Mouse (Mus musculus) urinary bladder, postnatal 14 days (tissue): Measurements from ENCODE around the gene Eid3.
A peak's percentile ranks its signal among the peaks of the same experiment; 100 is the strongest.

Experiments
- DNase-seq: peaks from one replicate; pipeline ENCODE4 v3.0.0; 2021; ENCODE audit warnings: low spot score

The Eid3 gene

DNA sequence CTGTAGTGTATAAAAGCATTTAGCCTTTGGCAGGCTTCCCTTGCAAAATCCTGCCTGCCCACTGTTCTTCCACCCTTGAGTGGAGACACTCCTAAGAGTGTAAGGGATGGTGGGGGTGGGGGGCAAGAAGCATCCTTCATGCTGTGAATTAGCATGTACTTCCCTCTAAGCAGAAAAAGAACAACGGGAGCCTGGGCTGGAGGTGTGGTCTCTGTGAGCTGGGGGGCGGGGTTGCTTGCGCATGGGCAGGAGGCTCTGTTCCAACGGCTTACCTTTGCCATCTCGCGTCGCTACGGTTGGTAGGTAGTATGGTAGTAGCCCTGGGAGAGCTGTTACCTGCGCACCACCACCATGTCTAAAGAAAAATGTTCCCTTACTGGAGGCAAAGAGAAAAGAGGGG, at the start of gene Eid3:
Gene Eid3 (plus strand): TSS at position 271 of the 400 bp plus-strand sequence.
- DNase-seq, result no peak

GRCm38 (mm10) chr10:82817514-82817913, 48.9 kb upstream of the Eid3 start:
- DNase-seq, result no peak

- no peak for DNase-seq
These were observed 48.5 kb upstream of the Eid3 start for GRCm38 (mm10) chr10:82817936-82818335.

DNA sequence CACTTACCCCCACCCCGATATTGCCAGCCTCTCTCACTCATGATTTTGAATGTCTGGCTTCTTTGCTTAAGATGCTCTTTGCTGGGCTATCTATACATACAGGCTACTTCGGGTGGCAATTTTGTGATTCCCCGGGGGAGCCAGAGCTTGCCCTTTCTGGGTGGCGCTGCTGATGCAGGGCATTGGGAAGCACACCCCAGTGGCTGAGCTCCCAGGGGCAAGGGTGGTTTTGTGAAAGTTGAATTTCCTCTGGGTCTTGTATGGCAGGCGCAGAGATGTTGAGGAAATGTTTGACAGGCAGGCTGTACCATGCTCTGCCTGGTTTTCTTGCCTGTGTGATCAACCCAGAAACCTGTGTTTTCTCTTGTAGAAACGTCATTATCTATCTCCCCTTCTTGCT, 47.8 kb upstream of the Eid3 start:
- no peak for DNase-seq

DNA sequence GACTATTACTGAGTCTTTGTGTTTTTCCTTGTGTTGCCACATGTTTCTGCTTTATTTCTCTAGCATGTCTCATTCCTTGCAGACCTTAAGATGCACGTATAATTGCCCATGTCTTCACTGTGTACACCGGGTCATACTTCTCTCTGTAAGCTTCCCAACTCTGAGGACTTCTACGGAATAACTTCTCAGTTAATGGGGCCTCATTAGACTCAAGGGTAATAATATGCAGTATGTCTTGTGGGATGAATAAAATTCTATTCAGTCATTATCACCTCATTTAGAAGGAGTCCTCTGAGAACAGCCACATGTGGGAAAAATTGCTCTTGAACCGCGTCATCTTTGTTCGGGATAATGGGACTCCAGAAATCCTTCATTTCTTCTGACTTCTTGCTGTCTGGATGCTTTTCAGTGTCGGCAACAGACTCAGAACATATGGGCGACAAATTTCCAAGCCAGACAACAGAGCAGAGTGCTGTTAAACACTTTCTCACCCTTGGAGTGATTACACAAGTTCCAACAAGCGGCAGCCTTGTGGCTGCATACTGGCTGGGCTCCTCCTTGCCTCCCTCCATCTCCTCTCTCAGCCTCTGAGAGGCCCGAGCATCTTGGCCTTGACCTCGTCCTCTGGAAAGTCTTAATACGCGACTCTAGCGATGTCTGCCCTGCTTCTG, 43.2 kb upstream of the Eid3 start:
- no peak for DNase-seq

DNA sequence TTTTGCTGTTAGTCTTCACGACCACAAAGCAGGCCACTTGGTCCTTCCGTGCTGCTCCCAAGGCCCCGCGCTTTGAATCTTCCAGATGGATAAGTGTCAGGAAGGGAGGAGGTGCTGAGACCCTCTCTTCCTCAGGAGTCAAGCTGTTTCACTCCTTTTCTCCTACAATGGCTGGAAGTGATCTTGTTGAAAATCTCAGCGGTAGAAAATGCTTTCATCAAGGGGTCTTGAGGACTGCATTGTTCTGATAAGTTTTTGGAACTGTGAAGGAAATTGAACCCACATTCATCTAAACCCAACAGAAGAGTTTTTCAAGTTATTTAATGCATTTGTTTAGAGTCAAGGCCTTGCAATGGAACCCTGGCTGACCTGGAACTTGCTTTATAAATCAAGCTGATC, 42.6 kb upstream of the Eid3 start:
- DNase-seq, result no peak

DNA sequence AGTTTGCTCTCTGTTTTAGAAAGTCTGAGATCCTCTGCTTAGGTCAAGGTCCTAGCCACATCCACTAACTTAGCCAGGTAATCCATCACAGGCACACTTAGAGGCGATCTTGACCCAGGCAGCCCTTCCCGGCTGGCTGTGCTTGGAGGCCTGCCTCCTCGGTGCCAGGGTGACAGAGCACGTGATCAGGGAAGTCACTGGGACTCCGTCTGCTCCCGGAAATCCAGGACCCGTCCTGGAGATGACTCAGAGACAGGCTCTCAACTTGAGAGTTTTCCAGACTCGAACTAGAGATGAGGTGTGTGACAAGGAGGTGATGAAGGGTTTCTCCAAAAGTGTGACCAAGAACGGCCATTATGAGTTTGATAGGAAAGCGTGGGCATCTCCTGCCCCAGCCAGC, 41.9 kb upstream of the Eid3 start:
- DNase-seq, result no peak

DNA sequence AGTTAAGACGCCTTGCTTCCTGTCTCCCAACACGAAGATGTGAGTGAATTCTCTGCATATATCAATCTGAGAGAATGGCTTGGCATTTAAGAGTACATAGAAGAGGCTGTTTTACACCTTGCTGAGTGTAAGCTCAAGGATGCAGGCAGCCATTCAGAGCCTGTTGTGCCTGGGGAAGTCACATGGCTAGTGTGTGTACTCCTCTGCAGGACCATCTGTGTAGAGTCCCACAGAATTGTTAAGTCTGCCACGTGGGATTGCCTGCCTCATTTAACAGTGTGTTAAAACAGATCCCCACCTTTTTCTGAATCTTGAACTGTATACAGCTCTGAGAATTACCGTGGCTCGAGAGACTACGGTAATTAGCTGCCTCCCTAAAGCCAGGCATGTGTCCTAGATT, 39.9 kb upstream of the Eid3 start:
- DNase-seq, result no peak

GRCm38 (mm10) chr10:82833926-82834325, 32.5 kb upstream of the Eid3 start, which contains the start of gene Txnrd1:
Gene Txnrd1, plus strand, starts transcription at chr10:82833951.
- DNase-seq, result no peak

GRCm38 (mm10) chr10:82835898-82836297, 30.5 kb upstream of the Eid3 start:
- DNase-seq, result no peak

DNA sequence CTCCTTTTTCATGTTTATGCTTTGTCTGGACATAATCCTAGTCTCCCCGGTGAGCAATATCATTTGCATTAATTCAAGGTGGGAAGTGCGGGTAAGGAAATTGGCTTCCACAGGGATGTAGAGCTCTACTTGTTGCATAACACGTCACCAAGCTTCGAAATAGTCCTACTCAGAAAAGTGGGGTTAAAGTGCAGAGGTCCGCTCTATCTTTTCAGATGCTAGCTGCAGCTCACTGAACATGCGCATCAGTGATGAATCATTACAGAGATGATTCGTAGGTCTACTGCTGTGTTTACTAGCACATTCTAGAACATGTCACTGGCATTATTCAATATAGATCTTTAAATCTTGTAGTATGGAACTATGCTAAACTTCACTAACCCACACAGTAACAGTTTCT, 28.0 kb upstream of the Eid3 start:
- no peak for DNase-seq

DNA sequence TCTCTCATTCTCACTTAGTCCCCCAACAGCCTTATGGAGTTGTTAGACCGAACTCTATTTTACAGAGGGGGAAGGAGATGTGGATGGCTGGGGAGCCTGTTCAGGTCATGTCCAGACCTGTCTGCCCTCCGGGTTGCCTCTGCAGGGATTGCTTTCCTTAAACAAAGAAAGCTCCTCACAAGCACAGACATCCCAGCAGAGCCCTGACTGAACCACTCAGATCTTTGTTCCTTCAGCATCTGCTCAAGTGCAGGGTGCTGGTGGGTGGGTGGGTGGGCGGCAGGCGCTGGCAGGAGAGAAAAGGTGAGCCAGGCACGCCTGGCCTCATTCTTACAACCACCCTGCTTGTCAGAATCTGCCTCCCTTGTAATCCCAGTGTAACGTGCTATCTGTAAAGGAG, 22.3 kb upstream of the Eid3 start:
- peak; percentile 51 for DNase-seq

GRCm38 (mm10) chr10:82844731-82845130, 21.7 kb upstream of the Eid3 start:
- DNase-seq, result no peak

GRCm38 (mm10) chr10:82847821-82848459, 18.5 kb upstream of the Eid3 start:
- DNase-seq, result no peak

GRCm38 (mm10) chr10:82849686-82850353, 16.6 kb upstream of the Eid3 start:
- no peak for DNase-seq

GRCm38 (mm10) chr10:82850354-82850752, 16.1 kb upstream of the Eid3 start:
- DNase-seq, result no peak

GRCm38 (mm10) chr10:82851751-82852150, 14.7 kb upstream of the Eid3 start:
- DNase-seq, result no peak

DNA sequence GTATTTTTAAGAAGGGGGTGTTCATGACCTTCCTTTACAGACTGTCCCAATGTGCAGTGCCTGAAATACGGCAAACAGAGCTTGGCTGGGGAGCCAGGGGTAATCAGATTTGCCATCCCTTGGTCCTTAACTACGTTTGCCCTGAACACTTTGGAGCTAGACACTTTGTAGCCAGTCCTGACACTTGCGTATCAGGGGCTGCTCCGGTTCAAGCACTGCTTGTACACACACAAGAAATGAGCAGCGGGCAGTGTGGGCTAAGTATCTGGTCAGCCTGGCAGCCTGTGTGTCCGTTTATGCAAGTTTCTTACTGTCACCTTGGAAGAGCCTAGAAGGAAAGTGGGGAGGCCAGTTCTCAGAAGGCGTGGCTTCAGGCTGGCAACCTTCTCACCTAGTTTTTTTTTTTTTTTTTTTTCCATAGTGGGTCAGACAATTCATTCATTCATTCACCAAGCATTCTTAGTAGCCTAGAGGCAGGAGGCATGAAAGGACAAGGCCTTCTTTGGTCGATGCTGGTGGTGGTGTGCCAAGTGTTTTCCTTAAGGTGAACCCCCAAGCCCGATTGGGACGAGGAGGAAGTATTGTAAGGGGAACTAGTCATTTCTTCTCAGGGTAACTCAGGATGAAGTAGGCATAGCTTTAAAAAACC, 8.3 kb upstream of the Eid3 start:
- DNase-seq, result no peak

- DNase-seq, result peak; percentile 93
These were observed 7.5 kb upstream of the Eid3 start for GRCm38 (mm10) chr10:82858691-82859532.

DNA sequence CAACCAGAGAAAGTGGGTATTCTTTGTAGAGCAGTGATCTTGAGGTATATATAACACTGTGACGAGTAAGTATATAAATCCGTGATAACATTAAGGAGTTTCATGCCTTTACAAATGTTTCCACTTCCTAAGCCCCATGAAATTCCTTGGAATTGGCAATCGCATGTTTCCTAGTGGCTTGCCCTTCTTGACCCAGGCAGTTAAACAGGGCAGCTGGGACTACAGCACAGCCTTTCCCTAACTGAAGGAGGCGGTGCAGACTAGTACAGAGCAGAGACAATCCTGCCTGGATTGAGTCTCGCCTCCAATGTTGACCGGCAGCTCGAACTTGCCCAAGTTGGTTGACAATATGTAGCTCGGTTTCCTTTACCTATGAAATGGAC, 6.9 kb upstream of the Eid3 start:
- DNase-seq, result peak; percentile 40

GRCm38 (mm10) chr10:82860181-82860928, 6.1 kb upstream of the Eid3 start:
- DNase-seq, result peak; percentile 69
